Mouse (Mus musculus) midbrain, embryonic 10.5 days (tissue): ENCODE measurements around the gene Hoxd3. TPM values are rescaled to one million over a fixed set of nuclear protein-coding genes. Genes with fewer than 3 reads are reported as not detected.

Experiments
- microRNA counts: library from miRNA; unstranded; fragments of <30 nt; microRNA quantifications from one replicate; lab custom pipeline; 2017
- microRNA-seq: library from miRNA; unstranded; fragments of <30 nt; microRNA quantifications from one replicate; pipeline ENCODE4, GENCODE M21; 2017
- polyA plus RNA-seq: library from polyadenylated mRNA; unstranded; fragments of >200 nt; fragmentation: Nextera tagmentation; extraction: Ambion mirVana; gene quantifications from 2 replicates; pipeline ENCODE4 v1.2.1, GENCODE M21; 2016

Gene Hoxd3
- polyA plus RNA-seq, 1 experiment from 2014 or later: 0.06 TPM

MicroRNAs within 50 kb of the gene (microRNA counts, 519-probe panel; counts per million panel counts)
- not detected for microRNA mmu-miR-10b (lab: Ali Mortazavi, UCI)

Small RNAs within 50 kb of the gene (microRNA-seq; reads per million reads assigned to microRNA genes)
- gene Gm44463 (not detected), gene Mir10b (147 reads per million, percentile 55 among the genes with 10 or more reads in this experiment)

Other genes with a start within 250 kb of the Hoxd3 start
- gene Lnpk, start 132.5 kb upstream of the Hoxd3 start, polyA plus RNA-seq: 40.4 and 47.0 TPM in 2 replicates
- gene Evx2, start 52.4 kb upstream of the Hoxd3 start, polyA plus RNA-seq: 0.17 and 0.50 TPM in 2 replicates
- gene Hoxd13, start 43.6 kb upstream of the Hoxd3 start, polyA plus RNA-seq: 0.05 TPM in 1 of 2 replicates, not detected in the other
- gene Hoxd12, start 36.9 kb upstream of the Hoxd3 start, polyA plus RNA-seq: not detected in 2 replicates
- gene Hoxd11, start 32.4 kb upstream of the Hoxd3 start, polyA plus RNA-seq: not detected in 2 replicates
- gene Hoxd10, start 20.0 kb upstream of the Hoxd3 start, polyA plus RNA-seq: not detected in 2 replicates
- not detected in 2 replicates for gene Hoxd9, start 14.2 kb upstream of the Hoxd3 start, polyA plus RNA-seq
- not detected in 2 replicates for gene Hoxd8, start 7.3 kb upstream of the Hoxd3 start, polyA plus RNA-seq
- not detected in 2 replicates for gene Hoxd4, start within 50 bp of the Hoxd3 start, polyA plus RNA-seq
- gene Gm28230, start 14.8 kb downstream of the Hoxd3 start, polyA plus RNA-seq: not detected in 2 replicates
- not detected in 2 replicates for gene Hoxd1, start 51.1 kb downstream of the Hoxd3 start, polyA plus RNA-seq
- gene Mtx2, start 113.9 kb downstream of the Hoxd3 start, polyA plus RNA-seq: 106 and 107 TPM in 2 replicates